Comparison of ENCODE assay signal across 9 mouse cellular contexts in the genomic region with DNA sequence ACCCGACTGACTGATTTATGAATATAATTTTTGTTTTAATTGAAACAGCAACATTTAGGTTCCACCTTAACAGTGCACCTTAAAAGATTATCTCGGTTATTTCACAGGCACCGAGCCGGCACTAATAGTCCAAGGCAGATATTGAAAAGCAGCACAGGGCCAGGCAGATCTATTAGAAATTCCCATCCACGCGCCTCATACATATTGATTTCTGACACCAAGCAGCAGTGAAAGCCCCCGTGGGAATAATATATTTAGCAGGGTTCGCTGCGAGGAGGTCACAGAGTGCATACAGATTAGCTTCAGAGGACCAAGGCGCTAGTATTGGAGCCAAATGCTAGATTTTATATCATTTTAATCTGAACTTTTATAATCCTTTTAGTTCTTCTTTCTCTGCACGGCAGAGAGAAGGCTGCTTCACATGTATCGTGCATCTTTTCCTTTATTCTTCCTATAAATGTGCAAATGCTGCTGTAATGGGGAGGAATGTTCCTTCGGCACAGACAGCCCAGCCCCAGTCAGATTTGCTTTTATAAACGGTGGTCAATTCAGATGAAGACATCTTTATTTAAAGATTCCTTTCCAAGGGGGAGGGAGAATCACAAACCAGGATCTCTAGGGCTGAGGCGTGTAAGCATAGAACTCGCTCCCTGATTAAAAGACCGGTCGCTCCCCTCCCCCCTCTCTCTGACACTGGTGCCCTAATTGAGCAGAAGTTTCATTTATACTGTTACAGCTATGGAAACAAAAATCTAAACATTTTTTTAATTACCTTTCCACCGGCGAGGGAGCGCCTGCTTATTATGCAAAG.
DNase-seq lines count a peak whose midpoint lies in the region; ATAC-seq and TF ChIP-seq lines count a peak whose summit lies in the region.
"Had no signal": no experiment of that assay in that cellular context is flagged by ENCODE, and none has a peak within 500 bp of the region (broad histone marks: within the 10 kb centered on the region; RNA-seq: fewer than 3 reads in every experiment).

No protein-coding gene starts in this region.

- DNase-seq in kidney, postnatal 0 days (ENCODE audit: low spot score), result no peak
- no peak for DNase-seq in kidney, postnatal 36 days
- peak; percentile 57 for DNase-seq in cerebellum, postnatal 10 days
- DNase-seq in layer of hippocampus, postnatal 36 days, result peak; percentile 5 to 8
- DNase-seq in retina, embryonic 14.5 days (ENCODE audit: low spot score), result peak; percentile 83
- DNase-seq in B cell, adult 2 months, result no peak
- no peak for DNase-seq in lung, postnatal 4 days

- ATAC-seq in kidney, postnatal 0 days (replicated peaks; ENCODE audit: low FRiP score, low read depth), result no peak
- peak; percentile 60 for ATAC-seq in frontal cortex, adult (ENCODE audit: low TSS enrichment)

- 24% methylated on average over 21 of the region's 21 CpGs for WGBS in kidney, postnatal 0 days

- H3K36me3 ChIP-seq in kidney, postnatal 0 days (ENCODE audit: insufficient read depth, low read length), result no peaks in the 10 kb centered on the region

- peak overlapping the region; percentile 47 for H3K4me2 ChIP-seq in kidney, postnatal 0 days (ENCODE audit: low read length)

- no peak for TF ChIP-seq CTCF in kidney, postnatal 0 days (IDR thresholded peaks at IDR 0.05; ENCODE audit: low read depth)

- no peaks in the 10 kb centered on the region; the same call in 1 of the 2 replicates for H3K4me1 ChIP-seq in kidney, postnatal 0 days (replicated peaks; ENCODE audit: insufficient read depth, low read length)

- H3K4me3 ChIP-seq in kidney, postnatal 0 days (replicated peaks; ENCODE audit: low read depth, low read length), result 0 out of 2 replicates have a peak overlapping the region, but pooled peaks have one; percentile 10
- H3K4me3 ChIP-seq: myocyte had no signal

- H3K27ac ChIP-seq in kidney, postnatal 0 days, result no peak overlapping the region

- no peak overlapping the region for H3K9ac ChIP-seq in kidney, postnatal 0 days (ENCODE audit: low read depth, low read length)

- no peaks in the 10 kb centered on the region for H3K27me3 ChIP-seq in kidney, postnatal 0 days (ENCODE audit: insufficient read depth, low read length)

- no peaks in the 10 kb centered on the region for H3K9me3 ChIP-seq in kidney, postnatal 0 days (replicated peaks; ENCODE audit: low read length)

Comparison
In these comparisons a context has a peak if more than half of its experiments do, and no peak if none do; other contexts are left out.
1. DNase-seq: peak in cerebellum, postnatal 10 days (2 of 2), layer of hippocampus, postnatal 36 days (2 of 2) and retina, embryonic 14.5 days (single experiment); none in kidney, postnatal 0 days (single experiment), kidney, postnatal 36 days (0 of 2), B cell, adult 2 months (0 of 2) and lung, postnatal 4 days (0 of 2).